Mouse (Mus musculus) MEL (cell line): ENCODE results near the gene Neurl2.

Source experiments
- CTCF ChIP-seq, 3 experiments: IDR thresholded peaks in 2 of 3; conservative IDR thresholded peaks in 1 of 3; 2 replicates each; pipeline ENCODE4 v1.5.1; 2011 to 2012; ENCODE audit warnings: low read length in 3 of 3, low read depth in 2 of 3, mild to moderate bottlenecking in 2 of 3, improper control_type of control experiment in 1 of 3, inconsistent platforms in 1 of 3, mixed read lengths in 1 of 3, moderate library complexity in 1 of 3; ENCODE audit not compliant: control insufficient read depth in 1 of 3, insufficient read depth in 1 of 3, poor library complexity in 1 of 3, severe bottlenecking in 1 of 3
- POLR2A ChIP-seq, 2 experiments: IDR thresholded peaks; 2 replicates each; pipeline ENCODE4 v1.6.1; 2011 to 2012; ENCODE audit warnings: low read length in 2 of 2, mild to moderate bottlenecking in 2 of 2, control low read depth in 1 of 2, improper control_type of control experiment in 1 of 2, low read depth in 1 of 2, moderate library complexity in 1 of 2; ENCODE audit not compliant: control insufficient read depth in 1 of 2, insufficient read depth in 1 of 2, poor library complexity in 1 of 2

- TF ChIP-seq CTCF (IDR thresholded peaks at IDR 0.05 in 2 of 3, conservative IDR thresholded peaks at IDR 0.05 in 1 of 3; ENCODE audit: control insufficient read depth in 1 of 3, insufficient read depth in 1 of 3, low read depth in 2 of 3, low read length in 3 of 3, poor library complexity in 1 of 3, severe bottlenecking in 1 of 3) (no peak), POLR2A (IDR thresholded peaks at IDR 0.05; ENCODE audit: control insufficient read depth in 1 of 2, insufficient read depth in 1 of 2, low read depth in 1 of 2, low read length in 2 of 2, poor library complexity in 1 of 2) (peak; percentile 77 to 91)
These were observed 46.5 kb upstream of the Neurl2 start for GRCm38 (mm10) chr2:164879568-164880277.
